Mouse (Mus musculus) cerebellum, adult 2 months (tissue): Measurements from ENCODE around the gene Armt1. TPM values are rescaled to one million over a fixed set of nuclear protein-coding genes. Genes with fewer than 3 reads are reported as not detected.

Experiments
- DNase-seq, 2 experiments: peaks; one replicate each; pipeline ENCODE4 v3.0.0; 2021
- H3K27ac ChIP-seq: fragments of 200-500 bp; 2 replicates; pipeline ENCODE4 v1.5.1; 2012; ENCODE audit warnings: low read length, control low read depth, inconsistent platforms; ENCODE audit not compliant: insufficient read depth
- H3K27me3 ChIP-seq: fragments of 200-500 bp; 2 replicates; pipeline ENCODE4 v1.6.1; 2012; ENCODE audit warnings: inconsistent platforms, mild to moderate bottlenecking, low read length, moderate library complexity; ENCODE audit not compliant: control insufficient read depth, insufficient read depth
- H3K4me1 ChIP-seq: fragments of 200-500 bp; 2 replicates; pipeline ENCODE4 v1.6.1; 2011; ENCODE audit warnings: low read length; ENCODE audit not compliant: control insufficient read depth, insufficient read depth
- H3K4me3 ChIP-seq: fragments of 200-500 bp; replicated peaks from 2 replicates; pipeline ENCODE3; 2011; ENCODE audit warnings: mild to moderate bottlenecking, low read depth, low read length, control low read depth; ENCODE audit not compliant: insufficient read depth
- CTCF ChIP-seq: fragments of 200-500 bp; IDR thresholded peaks from 2 replicates; pipeline ENCODE4 v1.5.1; 2011; ENCODE audit warnings: low read depth, mild to moderate bottlenecking, control low read depth, low read length, moderate library complexity, borderline replicate concordance; ENCODE audit not compliant: insufficient read depth
- POLR2A ChIP-seq: fragments of 200-500 bp; IDR thresholded peaks from 2 replicates; pipeline ENCODE4 v1.6.1; 2011; ENCODE audit warnings: low read length, control low read depth, borderline replicate concordance; ENCODE audit not compliant: insufficient read depth
- WGBS: fragments of 180-500 bp; shearing (Covaris S2); methylation state at CpG from one replicate; pipeline ENCODE4 v1.1.7; 2018; 5-methylcytosine and 5-hydroxymethylcytosine counted together
- polyA plus RNA-seq: library from polyadenylated mRNA; depleted of rRNA; stranded (reverse); fragments of >200 nt; gene quantifications from 2 replicates; pipeline ENCODE4 v1.2.3, GENCODE M21; 2012

The Armt1 gene
- polyA plus RNA-seq, 1 experiment = 23.7 TPM

- no peak overlapping the region for H3K27ac ChIP-seq
- DNase-seq = no peak
- no peak for TF ChIP-seq POLR2A
- peaks cover 25% of the 10 kb centered on the region; the same call in 1 of the 2 replicates for H3K4me1 ChIP-seq
- H3K4me3 ChIP-seq = peak overlapping the region; percentile 68
- WGBS = 12% methylated on average over 5 of the region's 5 CpGs
- H3K27me3 ChIP-seq = no peaks in the 10 kb centered on the region
Measured at GRCm38 (mm10) chr10:4389461-4390112, 42.7 kb upstream of the Armt1 start.

GRCm38 (mm10) chr10:4390550-4390949 lies 41.7 kb upstream of the Armt1 start:
- 28% methylated on average over 2 of the region's 2 CpGs for WGBS
- no peak for DNase-seq
- H3K4me3 ChIP-seq = no peak overlapping the region
- H3K27ac ChIP-seq = no peak overlapping the region
- H3K4me1 ChIP-seq = peaks cover 29% of the 10 kb centered on the region; the same call in 1 of the 2 replicates
- TF ChIP-seq POLR2A (no peak), CTCF (no peak)
- H3K27me3 ChIP-seq = no peaks in the 10 kb centered on the region

GRCm38 (mm10) chr10:4391076-4391475 lies 41.2 kb upstream of the Armt1 start:
- H3K4me3 ChIP-seq = no peak overlapping the region
- no peaks in the 10 kb centered on the region for H3K27me3 ChIP-seq
- TF ChIP-seq POLR2A (no peak), CTCF (no peak)
- no peak overlapping the region for H3K27ac ChIP-seq
- no peak for DNase-seq
- 44% methylated on average over 5 of the region's 5 CpGs for WGBS
- peaks cover 29% of the 10 kb centered on the region; the same call in 1 of the 2 replicates for H3K4me1 ChIP-seq

GRCm38 (mm10) chr10:4391851-4392250 lies 40.4 kb upstream of the Armt1 start:
- TF ChIP-seq CTCF (peak; percentile 52), POLR2A (no peak)

GRCm38 (mm10) chr10:4395321-4395720 lies 36.9 kb upstream of the Armt1 start:
- no peak for DNase-seq
- TF ChIP-seq CTCF (no peak), POLR2A (no peak)
- Histone ChIP-seq H3K27ac (no peak overlapping the region), H3K4me3 (no peak overlapping the region), H3K4me1 (peaks cover 30% of the 10 kb centered on the region), H3K27me3 (no peaks in the 10 kb centered on the region)
- WGBS = 82% methylated on average over 3 of the region's 3 CpGs

More at GRCm38 (mm10) chr10:4391851-4392250, 40.4 kb upstream of the Armt1 start:
- H3K27ac ChIP-seq = no peak overlapping the region
- 12% methylated on average over 6 of the region's 6 CpGs for WGBS
- H3K4me1 ChIP-seq = peaks cover 29% of the 10 kb centered on the region; the same call in 1 of the 2 replicates
- no peaks in the 10 kb centered on the region for H3K27me3 ChIP-seq
- peak in 1 of 2 experiments; percentile 40 for DNase-seq
- peak overlapping the region; percentile 20 for H3K4me3 ChIP-seq

GRCm38 (mm10) chr10:4398058-4398457 lies 34.2 kb upstream of the Armt1 start:
- WGBS = 19% methylated on average over 5 of the region's 5 CpGs
- Histone ChIP-seq H3K27ac (no peak overlapping the region), H3K27me3 (no peaks in the 10 kb centered on the region), H3K4me3 (no peak overlapping the region), H3K4me1 (peaks cover 15% of the 10 kb centered on the region)
- peak in 1 of 2 experiments; percentile 44 for DNase-seq
- TF ChIP-seq POLR2A = no peak
- no peak for TF ChIP-seq CTCF

- DNase-seq = peak in 1 of 2 experiments; percentile 58
- H3K4me1 ChIP-seq = no peaks in the 10 kb centered on the region
- TF ChIP-seq POLR2A = no peak
- peak; percentile 64; the same call in 1 of the 2 replicates for TF ChIP-seq CTCF
- no peaks in the 10 kb centered on the region for H3K27me3 ChIP-seq
- H3K4me3 ChIP-seq = no peak overlapping the region
- WGBS = 56% methylated on average over 5 of the region's 5 CpGs
- no peak overlapping the region for H3K27ac ChIP-seq
Measured at GRCm38 (mm10) chr10:4404895-4405491, 27.3 kb upstream of the Armt1 start.

GRCm38 (mm10) chr10:4405511-4405910 lies 26.8 kb upstream of the Armt1 start:
- Histone ChIP-seq H3K4me1 (no peaks in the 10 kb centered on the region; the same call in 1 of the 2 replicates), H3K4me3 (no peak overlapping the region), H3K27ac (no peak overlapping the region), H3K27me3 (no peaks in the 10 kb centered on the region)
- WGBS = 88% methylated on average over 5 of the region's 5 CpGs
- no peak for TF ChIP-seq CTCF
- TF ChIP-seq POLR2A = no peak
- DNase-seq = no peak
